Mouse (Mus musculus) liver, postnatal 0 days (tissue): ENCODE measurements at regions not wholly inside any gene's neighbourhood (a gene's known extent, or its start where the extent isn't known, plus 50 kb on each side); places are given as distances from the start of the nearest gene placed in this dataset.

Experiments
- CTCF ChIP-seq: sonication (generic); IDR thresholded peaks from 2 replicates; pipeline ENCODE4 v1.5.1; 2016; ENCODE audit warnings: antibody characterized with exemption, low read depth
- EP300 ChIP-seq: IDR thresholded peaks from 2 replicates; pipeline ENCODE4 v1.6.1; 2016; ENCODE audit warnings: antibody characterized with exemption, low read depth, mild to moderate bottlenecking

DNA sequence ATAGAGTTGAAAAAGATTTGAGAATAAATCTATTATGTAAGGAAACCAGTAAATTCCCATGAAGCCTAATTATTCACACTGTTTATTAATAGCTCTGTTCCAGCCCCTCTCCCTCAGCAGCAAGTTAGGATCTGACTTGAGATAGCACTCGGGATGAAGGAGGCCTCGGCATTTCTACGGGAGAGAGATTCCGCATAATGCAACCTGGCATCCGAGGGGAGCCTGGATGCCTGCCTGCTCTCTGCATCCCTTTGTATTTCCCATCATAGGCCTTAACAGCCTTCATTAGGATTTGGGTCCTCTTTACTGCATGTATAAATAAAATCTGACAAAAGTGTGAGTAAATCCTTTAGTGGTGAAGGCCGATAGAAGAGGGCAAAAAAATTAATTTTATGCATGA, 338.2 kb upstream of the 4930583I09Rik start:
- TF ChIP-seq CTCF (no peak), EP300 (no peak)
